Mouse (Mus musculus) mouse embryonic stem cell (cell line): Measurements from ENCODE around the gene Sbno2.

Experiments
- in situ Hi-C, 2 experiments: fragments of 300-500 bp; cut with MboI; formaldehyde crosslinking; loops; 1 replicate in 1 of 2; 3 replicates in 1 of 2; pipeline ENCODE4 v1.14.3; 2019 to 2020; ENCODE audit warnings: low sequenced_read_pairs in 2 of 2, low pct_unique_long_range_greater_than_20kb in 1 of 2, mixed read lengths in 1 of 2; ENCODE audit not compliant: unreplicated experiment in 1 of 2

The Sbno2 gene

GRCm38 (mm10) chr10:80015583-80015982 lies 89.8 kb downstream of the Sbno2 start:
- in situ Hi-C loops = no loop called here

- in situ Hi-C loops = no loop called here
Measured at GRCm38 (mm10) chr10:80014484-80015290, 90.7 kb downstream of the Sbno2 start.

GRCm38 (mm10) chr10:80013609-80014008 lies 91.8 kb downstream of the Sbno2 start:
- in situ Hi-C loops = no loop called here

GRCm38 (mm10) chr10:80011740-80012139 lies 93.6 kb downstream of the Sbno2 start:
- in situ Hi-C loops = no loop called here
